Mouse (Mus musculus): Measurements from ENCODE around the gene Micu2. TPM values are rescaled to one million over a fixed set of nuclear protein-coding genes. Genes with fewer than 3 reads are reported as not detected.

Gene Micu2
- polyA plus RNA-seq, 1 experiment from 2014 or later = 71.9 TPM

- Histone ChIP-seq H3K4me1 (peaks cover 5% of the 10 kb centered on the region; the same call in 1 of the 2 replicates), H3K9ac (replicated peaks) (no peak overlapping the region), H3K4me2 (replicated peaks) (no peak overlapping the region), H3K27me3 (no peaks in the 10 kb centered on the region), H3K9me3 (0 out of 2 replicates have a peak, but pooled peaks cover 6% of the 10 kb centered on the region), H3K4me3 (no peak overlapping the region), H3K27ac (replicated peaks) (no peak overlapping the region), H3K36me3 (0 out of 2 replicates have a peak, but pooled peaks cover 5% of the 10 kb centered on the region)
- no peak for ATAC-seq (replicated peaks)
- WGBS = 87% methylated on average over 2 of the region's 2 CpGs
Measured at GRCm38 (mm10) chr14:57985780-57986179, 13.3 kb downstream of the Micu2 start.

- no peak overlapping the region for H3K4me2 ChIP-seq (replicated peaks)
- H3K4me3 ChIP-seq = no peak overlapping the region
- ATAC-seq (replicated peaks) = no peak
- no peaks in the 10 kb centered on the region for H3K27me3 ChIP-seq
- 16% methylated on average over 7 of the region's 7 CpGs for WGBS
- H3K36me3 ChIP-seq = no peaks in the 10 kb centered on the region
- peaks cover 5% of the 10 kb centered on the region; the same call in 1 of the 2 replicates for H3K4me1 ChIP-seq
- H3K9ac ChIP-seq (replicated peaks) = no peak overlapping the region
- no peaks in the 10 kb centered on the region for H3K9me3 ChIP-seq
- no peak overlapping the region for H3K27ac ChIP-seq (replicated peaks)
Measured at GRCm38 (mm10) chr14:57982450-57982849, 16.6 kb downstream of the Micu2 start.

- no peaks in the 10 kb centered on the region for H3K9me3 ChIP-seq
- H3K4me3 ChIP-seq = no peak overlapping the region
- H3K27ac ChIP-seq (replicated peaks) = no peak overlapping the region
- peak; percentile 57 for ATAC-seq (replicated peaks)
- no peak overlapping the region for H3K4me2 ChIP-seq (replicated peaks)
- H3K4me1 ChIP-seq = peaks cover 5% of the 10 kb centered on the region; the same call in 1 of the 2 replicates
- H3K36me3 ChIP-seq = no peaks in the 10 kb centered on the region
- H3K9ac ChIP-seq (replicated peaks) = no peak overlapping the region
- 33% methylated on average over 14 of the region's 14 CpGs for WGBS
- H3K27me3 ChIP-seq = no peaks in the 10 kb centered on the region
Measured at GRCm38 (mm10) chr14:57981720-57982418, 17.2 kb downstream of the Micu2 start.

- 86% methylated on average over 8 of the region's 8 CpGs for WGBS
Measured at GRCm38 (mm10) chr14:57980776-57981175, 18.3 kb downstream of the Micu2 start.

GRCm38 (mm10) chr14:57980179-57980578, 18.9 kb downstream of the Micu2 start:
- H3K27me3 ChIP-seq = no peaks in the 10 kb centered on the region
- no peaks in the 10 kb centered on the region for H3K9me3 ChIP-seq
- H3K27ac ChIP-seq (replicated peaks) = no peak overlapping the region
- H3K4me1 ChIP-seq = peaks cover 5% of the 10 kb centered on the region; the same call in 1 of the 2 replicates
- H3K4me3 ChIP-seq = no peak overlapping the region
- no peak for ATAC-seq (replicated peaks)
- 61% methylated on average over 3 of the region's 3 CpGs for WGBS
- no peaks in the 10 kb centered on the region for H3K36me3 ChIP-seq
- H3K4me2 ChIP-seq (replicated peaks) = no peak overlapping the region
- H3K9ac ChIP-seq (replicated peaks) = no peak overlapping the region

More at GRCm38 (mm10) chr14:57980776-57981175, 18.3 kb downstream of the Micu2 start:
- H3K9me3 ChIP-seq = no peaks in the 10 kb centered on the region
- no peaks in the 10 kb centered on the region for H3K36me3 ChIP-seq
- ATAC-seq (replicated peaks) = no peak
- H3K4me2 ChIP-seq (replicated peaks) = no peak overlapping the region
- H3K4me1 ChIP-seq = peaks cover 5% of the 10 kb centered on the region; the same call in 1 of the 2 replicates
- no peak overlapping the region for H3K27ac ChIP-seq (replicated peaks)
- no peak overlapping the region for H3K9ac ChIP-seq (replicated peaks)
- H3K4me3 ChIP-seq = no peak overlapping the region
- H3K27me3 ChIP-seq = no peaks in the 10 kb centered on the region

GRCm38 (mm10) chr14:57978144-57978543, 20.9 kb downstream of the Micu2 start:
- Histone ChIP-seq H3K27ac (replicated peaks) (no peak overlapping the region), H3K27me3 (no peaks in the 10 kb centered on the region), H3K4me2 (replicated peaks) (no peak overlapping the region), H3K4me3 (no peak overlapping the region), H3K9me3 (no peaks in the 10 kb centered on the region), H3K4me1 (peaks cover 5% of the 10 kb centered on the region; the same call in 1 of the 2 replicates), H3K9ac (replicated peaks) (no peak overlapping the region), H3K36me3 (no peaks in the 10 kb centered on the region)
- no peak for ATAC-seq (replicated peaks)
- WGBS = 62% methylated on average over 5 of the region's 5 CpGs

- no peaks in the 10 kb centered on the region for H3K36me3 ChIP-seq
- H3K4me2 ChIP-seq (replicated peaks) = no peak overlapping the region
- no peak overlapping the region for H3K9ac ChIP-seq (replicated peaks)
- no peaks in the 10 kb centered on the region for H3K9me3 ChIP-seq
- no peaks in the 10 kb centered on the region for H3K27me3 ChIP-seq
- H3K27ac ChIP-seq (replicated peaks) = no peak overlapping the region
- H3K4me1 ChIP-seq = no peaks in the 10 kb centered on the region
- WGBS = 72% methylated on average over 6 of the region's 6 CpGs
- ATAC-seq (replicated peaks) = no peak
- H3K4me3 ChIP-seq = no peak overlapping the region
Measured at GRCm38 (mm10) chr14:57975656-57976055, 23.4 kb downstream of the Micu2 start.

- H3K27ac ChIP-seq (replicated peaks) = no peak overlapping the region
- 79% methylated on average over 12 of the region's 12 CpGs for WGBS
- no peak overlapping the region for H3K9ac ChIP-seq (replicated peaks)
- no peaks in the 10 kb centered on the region for H3K4me1 ChIP-seq
- H3K9me3 ChIP-seq = no peaks in the 10 kb centered on the region
- H3K4me3 ChIP-seq = no peak overlapping the region
- peaks cover 3% of the 10 kb centered on the region; the same call in 1 of the 2 replicates for H3K36me3 ChIP-seq
- no peak overlapping the region for H3K4me2 ChIP-seq (replicated peaks)
- no peak for ATAC-seq (replicated peaks)
- no peaks in the 10 kb centered on the region for H3K27me3 ChIP-seq
Measured at GRCm38 (mm10) chr14:57971986-57972525, 27.0 kb downstream of the Micu2 start.

- H3K4me1 ChIP-seq = no peaks in the 10 kb centered on the region
- peaks cover 3% of the 10 kb centered on the region; the same call in 1 of the 2 replicates for H3K36me3 ChIP-seq
- no peaks in the 10 kb centered on the region for H3K27me3 ChIP-seq
- no peak overlapping the region for H3K27ac ChIP-seq (replicated peaks)
- no peak overlapping the region for H3K9ac ChIP-seq (replicated peaks)
- no peak for ATAC-seq (replicated peaks)
- WGBS = 92% methylated on average over 6 of the region's 6 CpGs
- no peak overlapping the region for H3K4me3 ChIP-seq
- no peaks in the 10 kb centered on the region for H3K9me3 ChIP-seq
- H3K4me2 ChIP-seq (replicated peaks) = no peak overlapping the region
Measured at GRCm38 (mm10) chr14:57968873-57969272, 30.2 kb downstream of the Micu2 start.

- H3K4me2 ChIP-seq (replicated peaks) = no peak overlapping the region
- WGBS = 86% methylated on average over 4 of the region's 4 CpGs
- no peaks in the 10 kb centered on the region for H3K27me3 ChIP-seq
- H3K36me3 ChIP-seq = peaks cover 3% of the 10 kb centered on the region; the same call in 1 of the 2 replicates
- no peak for ATAC-seq (replicated peaks)
- H3K9ac ChIP-seq (replicated peaks) = no peak overlapping the region
- no peaks in the 10 kb centered on the region for H3K9me3 ChIP-seq
- H3K4me3 ChIP-seq = no peak overlapping the region
- H3K27ac ChIP-seq (replicated peaks) = no peak overlapping the region
- H3K4me1 ChIP-seq = no peaks in the 10 kb centered on the region
Measured at GRCm38 (mm10) chr14:57967080-57967797, 31.8 kb downstream of the Micu2 start.

- Histone ChIP-seq H3K27me3 (no peaks in the 10 kb centered on the region), H3K36me3 (no peaks in the 10 kb centered on the region), H3K9ac (replicated peaks) (no peak overlapping the region), H3K4me1 (no peaks in the 10 kb centered on the region), H3K4me2 (replicated peaks) (no peak overlapping the region), H3K9me3 (no peaks in the 10 kb centered on the region), H3K4me3 (no peak overlapping the region), H3K27ac (replicated peaks) (no peak overlapping the region)
- ATAC-seq (replicated peaks) = no peak
- WGBS = 68% methylated on average over 4 of the region's 4 CpGs
Measured at GRCm38 (mm10) chr14:57961861-57962260, 37.2 kb downstream of the Micu2 start.

GRCm38 (mm10) chr14:57951089-57951488, 48.0 kb downstream of the Micu2 start:
- H3K4me1 ChIP-seq = no peaks in the 10 kb centered on the region
- WGBS = 22% methylated on average over 2 of the region's 2 CpGs
- no peaks in the 10 kb centered on the region for H3K36me3 ChIP-seq
- no peaks in the 10 kb centered on the region for H3K9me3 ChIP-seq
- H3K9ac ChIP-seq (replicated peaks) = no peak overlapping the region
- H3K4me2 ChIP-seq (replicated peaks) = no peak overlapping the region
- H3K4me3 ChIP-seq = no peak overlapping the region
- H3K27me3 ChIP-seq = no peaks in the 10 kb centered on the region
- no peak for ATAC-seq (replicated peaks)
- H3K27ac ChIP-seq (replicated peaks) = no peak overlapping the region

Data from forebrain, embryonic 15.5 days (tissue).